Mouse (Mus musculus) heart, postnatal 0 days (tissue): ENCODE results near the gene Snai1. TPM values are rescaled to one million over a fixed set of nuclear protein-coding genes. Genes with fewer than 3 reads are reported as not detected.

ENCODE experiments used
- ATAC-seq: fragments of 200-750 bp; cut with Nextera tagmentation; 2 replicates; pipeline ENCODE4 v1.8.0; 2017; ENCODE audit warnings: low read depth, moderate number of reproducible peaks, moderate library complexity; ENCODE audit not compliant: insufficient read depth
- DNase-seq: peaks from one replicate; pipeline ENCODE4 v3.0.0-alpha.2; 2016; ENCODE audit warnings: low spot score
- H3K27ac ChIP-seq: fragments of 300-500 bp; sonication (generic); 2 replicates; pipeline ENCODE4 v1.5.1; 2014; ENCODE audit warnings: low read depth, mild to moderate bottlenecking
- H3K27me3 ChIP-seq: fragments of 300-500 bp; sonication (generic); 2 replicates; pipeline ENCODE4 v1.6.1; 2014; ENCODE audit warnings: low read length, mixed read lengths; ENCODE audit not compliant: control insufficient read depth, insufficient read depth
- H3K36me3 ChIP-seq: fragments of 300-500 bp; sonication (generic); replicated peaks from 2 replicates; pipeline ENCODE4 v1.6.1; 2014; ENCODE audit warnings: low read length, mixed read lengths; ENCODE audit not compliant: control insufficient read depth, insufficient read depth
- H3K4me1 ChIP-seq: fragments of 300-500 bp; sonication (generic); 2 replicates; pipeline ENCODE4 v1.6.1; 2014; ENCODE audit warnings: antibody characterized with exemption; ENCODE audit not compliant: control insufficient read depth, insufficient read depth
- H3K4me2 ChIP-seq: fragments of 300-500 bp; sonication (generic); 2 replicates; pipeline ENCODE4 v1.6.1; 2014; ENCODE audit warnings: low read depth, mild to moderate bottlenecking, low read length, moderate library complexity
- H3K4me3 ChIP-seq: fragments of 300-500 bp; sonication (generic); 2 replicates; pipeline ENCODE4 v1.5.1; 2014; ENCODE audit warnings: low read depth, low read length
- H3K9ac ChIP-seq: fragments of 300-500 bp; sonication (generic); replicated peaks from 2 replicates; pipeline ENCODE4 v1.6.1; 2014; ENCODE audit warnings: low read depth, low read length, mixed read lengths
- H3K9me3 ChIP-seq: fragments of 300-500 bp; sonication (generic); replicated peaks from 2 replicates; pipeline ENCODE4 v1.6.1; 2016; ENCODE audit warnings: low read length; ENCODE audit not compliant: control insufficient read depth
- CTCF ChIP-seq: IDR thresholded peaks from 2 replicates; pipeline ENCODE4 v1.5.1; 2016; ENCODE audit warnings: antibody characterized with exemption, control low read depth, low read depth
- EP300 ChIP-seq: IDR thresholded peaks from 2 replicates; pipeline ENCODE4 v1.6.1; 2016; ENCODE audit warnings: antibody characterized with exemption, low read depth
- WGBS: fragments of 180-500 bp; shearing (Covaris S2); extraction: QIAGEN DNeasy Blood & Tissue Kit; methylation state at CpG from one replicate; pipeline ENCODE4 v1.1.7; 2014; 5-methylcytosine and 5-hydroxymethylcytosine counted together
- polyA plus RNA-seq: library from polyadenylated mRNA; unstranded; fragments of >200 nt; fragmentation: Nextera tagmentation; extraction: Ambion mirVana; gene quantifications from 2 replicates; pipeline ENCODE4 v1.2.1, GENCODE M21; 2015
- total RNA-seq: library from RNA; depleted of rRNA; stranded (reverse); fragments of >200 nt; gene quantifications from 2 replicates; pipeline ENCODE4 v1.2.3, GENCODE M21; 2014; ENCODE audit warnings: low replicate concordance

Snai1 gene
- total and polyA plus RNA-seq, 2 experiments from 2014 or later, result 6.0 TPM; not detected in 1

DNA sequence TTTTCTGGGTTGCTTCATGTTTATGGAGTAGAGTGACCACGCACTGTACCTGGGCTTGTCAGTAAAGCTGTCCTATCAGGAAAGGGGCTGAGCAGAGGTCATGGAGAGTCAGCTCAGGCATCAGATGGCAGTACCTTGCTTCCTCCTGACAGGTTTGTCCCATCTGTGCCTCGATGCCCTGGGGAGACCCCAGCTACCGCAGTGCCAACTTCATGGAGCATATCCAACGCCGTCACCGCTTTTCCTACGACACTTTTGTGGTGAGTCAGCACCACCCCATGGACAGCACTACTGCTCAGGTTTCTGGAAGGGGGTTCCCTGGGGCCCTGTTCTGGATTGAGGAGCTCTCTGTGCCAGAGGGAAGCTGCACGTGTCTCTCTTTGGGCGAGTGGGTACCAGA lies 25.6 kb upstream of the Snai1 start:
- Histone ChIP-seq H3K9ac (no peak overlapping the region), H3K4me2 (no peak overlapping the region), H3K4me1 (peaks cover 11% of the 10 kb centered on the region), H3K27me3 (no peaks in the 10 kb centered on the region), H3K36me3 (peaks cover 94% of the 10 kb centered on the region), H3K4me3 (no peak overlapping the region), H3K27ac (no peak overlapping the region), H3K9me3 (no peaks in the 10 kb centered on the region)
- no peak for TF ChIP-seq CTCF
- TF ChIP-seq EP300, result no peak
- no peak for DNase-seq
- 89% methylated on average over 9 of the region's 9 CpGs for WGBS
- no peak for ATAC-seq

- Histone ChIP-seq H3K4me3 (no peak overlapping the region), H3K27me3 (no peaks in the 10 kb centered on the region), H3K27ac (no peak overlapping the region), H3K9me3 (no peaks in the 10 kb centered on the region), H3K4me2 (no peak overlapping the region), H3K4me1 (peaks cover 11% of the 10 kb centered on the region), H3K9ac (no peak overlapping the region), H3K36me3 (peaks cover 94% of the 10 kb centered on the region)
- DNase-seq (no peak), ATAC-seq (no peak)
- TF ChIP-seq EP300 (no peak), CTCF (peak; percentile 29)
- 89% methylated on average over 5 of the region's 5 CpGs for whole genome bisulfite sequencing
These were observed 25.0 kb upstream of the Snai1 start for GRCm38 (mm10) chr2:167512970-167513369.

GRCm38 (mm10) chr2:167514641-167515040 lies 23.4 kb upstream of the Snai1 start:
- Histone ChIP-seq H3K9me3 (no peaks in the 10 kb centered on the region), H3K36me3 (peaks cover 85% of the 10 kb centered on the region), H3K4me3 (no peak overlapping the region), H3K27ac (no peak overlapping the region), H3K4me2 (no peak overlapping the region), H3K4me1 (peaks cover 11% of the 10 kb centered on the region), H3K9ac (no peak overlapping the region), H3K27me3 (no peaks in the 10 kb centered on the region)
- 85% methylated on average over 4 of the region's 4 CpGs for WGBS
- DNase-seq (no peak), ATAC-seq (no peak)
- TF ChIP-seq CTCF (no peak), EP300 (no peak)

GRCm38 (mm10) chr2:167515688-167516087 lies 22.3 kb upstream of the Snai1 start:
- Histone ChIP-seq H3K4me1 (peaks cover 4% of the 10 kb centered on the region; the same call in 1 of the 2 replicates), H3K4me2 (no peak overlapping the region), H3K4me3 (no peak overlapping the region), H3K36me3 (peaks cover 74% of the 10 kb centered on the region), H3K27me3 (no peaks in the 10 kb centered on the region), H3K9me3 (no peaks in the 10 kb centered on the region), H3K9ac (no peak overlapping the region), H3K27ac (no peak overlapping the region)
- TF ChIP-seq EP300, result no peak
- TF ChIP-seq CTCF, result no peak
- ATAC-seq (no peak), DNase-seq (no peak)
- WGBS, result 93% methylated on average over 5 of the region's 5 CpGs

- Histone ChIP-seq H3K9me3 (no peaks in the 10 kb centered on the region), H3K4me1 (no peaks in the 10 kb centered on the region), H3K4me2 (no peak overlapping the region)
These were observed 18.3 kb upstream of the Snai1 start for GRCm38 (mm10) chr2:167519606-167520252.

DNA sequence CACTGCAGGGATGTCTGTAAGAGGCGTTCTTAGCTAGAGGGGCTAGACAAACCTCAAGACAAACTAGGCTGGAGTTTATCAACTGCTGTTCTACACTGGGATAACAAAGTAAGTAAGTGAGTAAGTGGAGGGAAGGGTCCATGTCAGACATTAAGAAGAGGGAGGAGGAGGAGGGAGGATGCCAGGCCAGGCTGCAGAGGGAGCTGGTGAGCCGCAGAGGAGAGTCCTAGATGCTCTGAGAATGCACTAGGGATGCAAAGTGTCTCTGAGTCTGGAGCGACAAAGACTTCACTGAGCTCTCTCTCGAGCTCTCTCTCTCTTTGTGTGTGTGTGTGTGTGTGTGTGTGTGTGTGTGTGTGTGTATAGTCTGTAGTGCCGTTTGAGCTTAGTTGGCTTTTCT lies 9.7 kb upstream of the Snai1 start:
- WGBS, result 24% methylated on average over 5 of the region's 5 CpGs
- no peaks in the 10 kb centered on the region for H3K36me3 ChIP-seq
- TF ChIP-seq CTCF, result peak; percentile 43
- no peak for TF ChIP-seq EP300
- H3K9me3 ChIP-seq, result no peaks in the 10 kb centered on the region
- H3K4me3 ChIP-seq, result no peak overlapping the region
- H3K9ac ChIP-seq, result no peak overlapping the region
- H3K27ac ChIP-seq, result no peak overlapping the region
- no peak overlapping the region for H3K4me2 ChIP-seq
- H3K27me3 ChIP-seq, result no peaks in the 10 kb centered on the region
- no peak for ATAC-seq
- no peaks in the 10 kb centered on the region for H3K4me1 ChIP-seq
- no peak for DNase-seq

More at GRCm38 (mm10) chr2:167519606-167520252, 18.3 kb upstream of the Snai1 start:
- no peak overlapping the region for H3K9ac ChIP-seq
- no peak overlapping the region for H3K27ac ChIP-seq
- H3K27me3 ChIP-seq, result no peaks in the 10 kb centered on the region
- H3K36me3 ChIP-seq, result peaks cover 35% of the 10 kb centered on the region
- TF ChIP-seq EP300 (no peak), CTCF (peak; percentile 30)
- WGBS, result 70% methylated on average over 5 of the region's 5 CpGs
- no peak for ATAC-seq
- no peak for DNase-seq
- no peak overlapping the region for H3K4me3 ChIP-seq
